In genomic region chr10:95563851-95564845, GRCm38 (mm10) we compare ENCODE assay signal across 8 mouse cellular contexts. TPM values are rescaled to one million over a fixed set of nuclear protein-coding genes. Genes with fewer than 3 reads are reported as not detected.
DNase-seq lines count a peak whose midpoint lies in the region; ATAC-seq and TF ChIP-seq lines count a peak whose summit lies in the region.

Nudt4 (minus strand) TSS chr10:95564146.

- WGBS in forebrain, embryonic 12.5 days = 2% methylated on average over 61 of the region's 97 CpGs
- WGBS in heart, postnatal 0 days = 3% methylated on average over 41 of the region's 97 CpGs

- peak within 1 kb of the TSS; percentile 93 for H3K4me3 ChIP-seq in E14TG2a.4 (replicated peaks; ENCODE audit: low read length)
- peak within 1 kb of the TSS; percentile 93 for H3K4me3 ChIP-seq in forebrain, embryonic 12.5 days (replicated peaks)
- peak within 1 kb of the TSS; percentile 94 for H3K4me3 ChIP-seq in heart, postnatal 0 days (ENCODE audit: low read depth, low read length)

- no peak for TF ChIP-seq EP300 in heart, postnatal 0 days (IDR thresholded peaks at IDR 0.05; ENCODE audit: low read depth)

- peaks cover 78% of the 10 kb centered on the region for H3K4me1 ChIP-seq in E14TG2a.4 (replicated peaks; ENCODE audit: low read depth, low read length)
- H3K4me1 ChIP-seq in forebrain, embryonic 12.5 days = peaks cover 33% of the 10 kb centered on the region
- peaks cover 13% of the 10 kb centered on the region for H3K4me1 ChIP-seq in heart, postnatal 0 days (ENCODE audit: control insufficient read depth, insufficient read depth)

- peak; percentile 93 for ATAC-seq in forebrain, embryonic 12.5 days (ENCODE audit: low FRiP score)
- peak; percentile 93 for ATAC-seq in heart, postnatal 0 days (ENCODE audit: insufficient read depth, low read depth)
- peak; percentile 69 for ATAC-seq in neutrophil, adult 5-6 weeks (ENCODE audit: extremely low read depth, insufficient number of reproducible peaks, low FRiP score, poor library complexity, severe bottlenecking)

- H3K4me2 ChIP-seq in forebrain, embryonic 12.5 days = peak within 1 kb of the TSS; percentile 81
- peak within 1 kb of the TSS; percentile 73 for H3K4me2 ChIP-seq in heart, postnatal 0 days (ENCODE audit: low read depth, low read length)

- TF ChIP-seq CTCF in E14TG2a.4 (conservative IDR thresholded peaks at IDR 0.05; ENCODE audit: low read length) = no peak
- no peak for TF ChIP-seq CTCF in heart, postnatal 0 days (IDR thresholded peaks at IDR 0.05; ENCODE audit: low read depth)

- H3K27ac ChIP-seq in forebrain, embryonic 12.5 days = peak within 1 kb of the TSS; percentile 92
- H3K27ac ChIP-seq in heart, postnatal 0 days (ENCODE audit: low read depth) = peak within 1 kb of the TSS; percentile 94

- peak within 1 kb of the TSS; percentile 99 for H3K9ac ChIP-seq in forebrain, embryonic 12.5 days
- H3K9ac ChIP-seq in heart, postnatal 0 days (replicated peaks; ENCODE audit: low read depth, low read length) = peak within 1 kb of the TSS; percentile 94

- DNase-seq in c-Kit-positive CD71-positive TER-119-negative erythroid progenitor cells, embryonic 14.5 days (ENCODE audit: low read depth) = peak; percentile 77
- peak; percentile 92 for DNase-seq in heart, postnatal 0 days (ENCODE audit: low spot score)
- peak; percentile 92 to 95 for DNase-seq in kidney, postnatal 4 days
- DNase-seq in lung, adult 18-20 months = peak; percentile 73 to 81
- peak; percentile 73 for DNase-seq in thymus, adult 18-20 months

- no peaks in the 10 kb centered on the region; the same call in 1 of the 2 replicates for H3K27me3 ChIP-seq in E14TG2a.4 (ENCODE audit: insufficient read depth, low read length)
- no peaks in the 10 kb centered on the region for H3K27me3 ChIP-seq in forebrain, embryonic 12.5 days
- no peaks in the 10 kb centered on the region for H3K27me3 ChIP-seq in heart, postnatal 0 days (ENCODE audit: control insufficient read depth, insufficient read depth, low read length)

- peaks cover 23% of the 10 kb centered on the region for H3K36me3 ChIP-seq in E14TG2a.4 (ENCODE audit: insufficient read depth, low read length)
- no peaks in the 10 kb centered on the region for H3K36me3 ChIP-seq in forebrain, embryonic 12.5 days (replicated peaks)
- H3K36me3 ChIP-seq in heart, postnatal 0 days (replicated peaks; ENCODE audit: control insufficient read depth, insufficient read depth, low read length) = no peaks in the 10 kb centered on the region

- no peaks in the 10 kb centered on the region for H3K9me3 ChIP-seq in E14TG2a.4 (ENCODE audit: low read length)
- no peaks in the 10 kb centered on the region for H3K9me3 ChIP-seq in forebrain, embryonic 12.5 days
- no peaks in the 10 kb centered on the region for H3K9me3 ChIP-seq in heart, postnatal 0 days (replicated peaks; ENCODE audit: control insufficient read depth, low read length)

RNA-seq across cellular contexts. Expression of gene Nudt4, which starts in this region (rescaled TPM):
- 107 and 108 TPM in 2 replicates for polyA plus RNA-seq in forebrain, embryonic 12.5 days (2016; fragmentation: Nextera tagmentation; extraction: Ambion mirVana)
- total RNA-seq in heart, postnatal 0 days (2014; rRNA removed; ENCODE audit: low replicate concordance) = 72.2 and 74.5 TPM in 2 replicates
- polyA plus RNA-seq in heart, postnatal 0 days (2015; fragmentation: Nextera tagmentation; extraction: Ambion mirVana) = 70.0 and 81.3 TPM in 2 replicates
- 233 and 255 TPM in 2 replicates for total RNA-seq in neutrophil, adult 5-6 weeks (2017)

Comparison
In these comparisons a context has a peak if more than half of its experiments do, and no peak if none do; other contexts are left out.
1. Peak in every context shown above with its lines: DNase-seq, ATAC-seq, H3K4me3 ChIP-seq and H3K27ac ChIP-seq.